Mouse (Mus musculus) MEL (cell line): ENCODE measurements around the gene Rnf34. TPM values are rescaled to one million over a fixed set of nuclear protein-coding genes. Genes with fewer than 3 reads are reported as not detected.
A peak's percentile ranks its signal among the peaks of the same experiment; 100 is the strongest.

Experiments used
- DNase-seq: peaks from one replicate; pipeline ENCODE4 v3.0.0; 2011; ENCODE audit warnings: low read depth, low spot score
- H3K27ac ChIP-seq: 2 replicates; pipeline ENCODE4 v1.5.1; 2012; ENCODE audit warnings: low read depth, mild to moderate bottlenecking, control low read depth, low read length, moderate library complexity; ENCODE audit not compliant: control insufficient read depth
- H3K27me3 ChIP-seq, 2 experiments: fragments of 150-350 bp in 1 of 2; sonication (generic) in 1 of 2; 2 replicates each; pipeline ENCODE4 v1.6.1; 2012; ENCODE audit warnings: low read length in 2 of 2, mild to moderate bottlenecking in 2 of 2, improper control_type of control experiment in 1 of 2, moderate library complexity in 1 of 2; ENCODE audit not compliant: insufficient read depth in 2 of 2, control insufficient read depth in 1 of 2
- H3K36me3 ChIP-seq, 2 experiments: 2 replicates each; pipeline ENCODE4 v1.6.1; 2012 to 2014; ENCODE audit warnings: low read length in 2 of 2, improper control_type of control experiment in 1 of 2, inconsistent platforms in 1 of 2, mild to moderate bottlenecking in 1 of 2; ENCODE audit not compliant: insufficient read depth in 2 of 2, control insufficient read depth in 1 of 2
- H3K4me1 ChIP-seq, 2 experiments: fragments of 150-350 bp in 1 of 2; sonication (generic) in 1 of 2; 2 replicates each; pipeline ENCODE4 v1.6.1; 2012; ENCODE audit warnings: low read length in 2 of 2, improper control_type of control experiment in 1 of 2, mild to moderate bottlenecking in 1 of 2; ENCODE audit not compliant: insufficient read depth in 2 of 2, control insufficient read depth in 1 of 2
- H3K4me3 ChIP-seq, 2 experiments: fragments of 150-350 bp in 1 of 2; sonication (generic) in 1 of 2; 2 replicates each; pipeline ENCODE4 v1.5.1; 2012; ENCODE audit warnings: low read depth in 2 of 2, low read length in 2 of 2, mild to moderate bottlenecking in 2 of 2, moderate library complexity in 2 of 2, control low read depth in 1 of 2, improper control_type of control experiment in 1 of 2; ENCODE audit not compliant: control insufficient read depth in 1 of 2, insufficient read depth in 1 of 2
- H3K79me2 ChIP-seq: 2 replicates; pipeline ENCODE4 v1.6.1; 2012; ENCODE audit warnings: mild to moderate bottlenecking, low read length, moderate library complexity; ENCODE audit not compliant: control insufficient read depth, poor library complexity, insufficient read depth
- H3K9ac ChIP-seq: 2 replicates; pipeline ENCODE4 v1.6.1; 2012; ENCODE audit warnings: low read depth, mild to moderate bottlenecking, control low read depth, low read length, moderate library complexity; ENCODE audit not compliant: control insufficient read depth, poor library complexity, severe bottlenecking
- H3K9me3 ChIP-seq: fragments of 150-350 bp; sonication (generic); replicated peaks from 2 replicates; pipeline ENCODE4 v1.6.1; 2012; ENCODE audit warnings: mild to moderate bottlenecking, low read length, improper control_type of control experiment, moderate library complexity; ENCODE audit not compliant: insufficient read depth
- BHLHE40 ChIP-seq: IDR thresholded peaks from 2 replicates; pipeline ENCODE4 v1.6.1; 2012; ENCODE audit warnings: low read depth, mild to moderate bottlenecking, inconsistent platforms, low read length, improper control_type of control experiment, borderline replicate concordance
- EP300 ChIP-seq, 2 experiments: IDR thresholded peaks; 2 replicates each; pipeline ENCODE4 v1.6.1; 2011; ENCODE audit warnings: improper control_type of control experiment in 2 of 2, low read length in 2 of 2, low read depth in 1 of 2, mild to moderate bottlenecking in 1 of 2
- MXI1 ChIP-seq: IDR thresholded peaks from 2 replicates; pipeline ENCODE4 v1.6.1; 2011; ENCODE audit warnings: mild to moderate bottlenecking, low read depth, low read length, improper control_type of control experiment
- MYB ChIP-seq: IDR thresholded peaks from 2 replicates; pipeline ENCODE4 v1.6.1; 2011; ENCODE audit warnings: mild to moderate bottlenecking, low read depth, low read length, improper control_type of control experiment
- NELFE ChIP-seq: IDR thresholded peaks from 2 replicates; pipeline ENCODE4 v1.6.1; 2011; ENCODE audit warnings: low read depth, low read length, improper control_type of control experiment
- POLR2A ChIP-seq, 2 experiments: IDR thresholded peaks; 2 replicates each; pipeline ENCODE4 v1.6.1; 2011 to 2012; ENCODE audit warnings: low read length in 2 of 2, mild to moderate bottlenecking in 2 of 2, control low read depth in 1 of 2, improper control_type of control experiment in 1 of 2, low read depth in 1 of 2, moderate library complexity in 1 of 2; ENCODE audit not compliant: control insufficient read depth in 1 of 2, insufficient read depth in 1 of 2, poor library complexity in 1 of 2
- POLR2AphosphoS2 ChIP-seq: IDR thresholded peaks from 2 replicates; pipeline ENCODE4 v1.6.1; 2011; ENCODE audit warnings: low read length, improper control_type of control experiment
- TBP ChIP-seq: IDR thresholded peaks from 2 replicates; pipeline ENCODE4 v1.8.0; 2011; ENCODE audit warnings: low read depth, low read length, improper control_type of control experiment
- ZNF384 ChIP-seq: IDR thresholded peaks from 2 replicates; pipeline ENCODE4 v1.6.1; 2012; ENCODE audit warnings: low read depth, mild to moderate bottlenecking, inconsistent platforms, low read length, improper control_type of control experiment
- polyA plus RNA-seq, 2 experiments: library from polyadenylated mRNA; stranded (reverse) in 1 of 2; unstranded in 1 of 2; fragments of >175 nt in 1 of 2; fragments of >200 nt in 1 of 2; gene quantifications; 2 replicates each; pipeline versions ENCODE4 v1.2.1 to v1.2.4; 2012; ENCODE audit warnings: low replicate concordance in 2 of 2, low read depth in 1 of 2; ENCODE audit not compliant: insufficient read length in 2 of 2, insufficient read depth in 1 of 2, missing spikeins in 1 of 2
- total RNA-seq: library from RNA; depleted of rRNA; stranded (reverse); fragments of 300-350 nt; gene quantifications from 2 replicates; pipeline ENCODE4 v1.2.3, GENCODE M21; 2012

The Rnf34 gene
- total and polyA plus RNA-seq, 3 experiments, result 14.8 to 27.4 TPM; not detected in 1

GRCm38 (mm10) chr5:122900558-122901171 is 50.8 kb downstream of the Rnf34 start:
- H3K27me3 ChIP-seq, result no peaks in the 10 kb centered on the region
- DNase-seq, result peak; percentile 54
- peaks cover 22% of the 10 kb centered on the region for H3K79me2 ChIP-seq
- peaks cover 0 to 30% of the 10 kb centered on the region in 2 experiments; a peak in 2 of 4 replicates for H3K36me3 ChIP-seq
- H3K4me3 ChIP-seq, result peak overlapping the region; percentile 82 to 89
- H3K9me3 ChIP-seq, result no peaks in the 10 kb centered on the region
- H3K4me1 ChIP-seq, result peaks cover 11 to 33% of the 10 kb centered on the region in 2 experiments
- peak overlapping the region; percentile 65 for H3K9ac ChIP-seq
- 0 out of 2 replicates have a peak, but pooled peaks have one; percentile 17 for TF ChIP-seq TBP
- 0 out of 2 replicates have a peak, but pooled peaks have one; percentile 0 for TF ChIP-seq MYB
- no peak for TF ChIP-seq EP300 (IDR thresholded peaks at IDR 0.05; ENCODE audit: low read depth in 1 of 2, low read length in 2 of 2)
- H3K27ac ChIP-seq, result peak overlapping the region; percentile 15

GRCm38 (mm10) chr5:122901179-122901578 is 51.3 kb downstream of the Rnf34 start:
- peaks cover 20% of the 10 kb centered on the region for H3K79me2 ChIP-seq
- H3K4me3 ChIP-seq, result peak overlapping the region; percentile 82 to 89
- H3K36me3 ChIP-seq, result peaks cover 0 to 30% of the 10 kb centered on the region in 2 experiments; a peak in 2 of 4 replicates
- peak overlapping the region; percentile 31 for H3K27ac ChIP-seq
- no peak for DNase-seq
- peak overlapping the region; percentile 65 for H3K9ac ChIP-seq
- H3K4me1 ChIP-seq, result peaks cover 11 to 33% of the 10 kb centered on the region in 2 experiments
- no peaks in the 10 kb centered on the region for H3K27me3 ChIP-seq
- TF ChIP-seq EP300 (IDR thresholded peaks at IDR 0.05; ENCODE audit: low read depth in 1 of 2, low read length in 2 of 2), result peak in 1 of 2 experiments; percentile 13; a peak in 1 of 4 replicates
- no peak for TF ChIP-seq BHLHE40
- TF ChIP-seq MXI1, result peak; percentile 51
- TF ChIP-seq POLR2A (IDR thresholded peaks at IDR 0.05; ENCODE audit: control insufficient read depth in 1 of 2, insufficient read depth in 1 of 2, low read depth in 1 of 2, low read length in 2 of 2, poor library complexity in 1 of 2), result no peak
- H3K9me3 ChIP-seq, result no peaks in the 10 kb centered on the region

- DNase-seq, result no peak
- Histone ChIP-seq H3K36me3 (peaks cover 0 to 30% of the 10 kb centered on the region in 2 experiments; a peak in 2 of 4 replicates), H3K9me3 (no peaks in the 10 kb centered on the region), H3K4me1 (peaks cover 11 to 33% of the 10 kb centered on the region in 2 experiments), H3K27ac (peak overlapping the region; percentile 31), H3K79me2 (peaks cover 17% of the 10 kb centered on the region), H3K4me3 (peak overlapping the region; percentile 82 to 89), H3K9ac (peak overlapping the region; percentile 65), H3K27me3 (no peaks in the 10 kb centered on the region)
- TF ChIP-seq POLR2AphosphoS2 (no peak), NELFE (no peak), ZNF384 (peak; percentile 87)
Measured at GRCm38 (mm10) chr5:122901666-122902065, 51.8 kb downstream of the Rnf34 start.
